Mouse (Mus musculus) brain, embryonic 14.5 days (tissue): Measurements from ENCODE around the gene Hint3.

ENCODE experiments used
- CTCF ChIP-seq: fragments of 200-500 bp; IDR thresholded peaks from 2 replicates; pipeline ENCODE4 v1.5.1; 2012; ENCODE audit warnings: inconsistent platforms, mild to moderate bottlenecking, moderate library complexity, borderline replicate concordance; ENCODE audit not compliant: insufficient read depth, insufficient read length; ENCODE audit errors: extremely low read depth
- POLR2A ChIP-seq: fragments of 200-500 bp; IDR thresholded peaks from 2 replicates; pipeline ENCODE4 v1.6.1; 2012; ENCODE audit warnings: mild to moderate bottlenecking, inconsistent platforms, borderline replicate concordance; ENCODE audit not compliant: poor library complexity, insufficient read depth, insufficient read length, severe bottlenecking; ENCODE audit errors: extremely low read depth

- TF ChIP-seq POLR2A (no peak), CTCF (no peak)
These were observed 63.1 kb downstream of the Hint3 start for GRCm38 (mm10) chr10:30566364-30566763.
